In the genomic region with DNA sequence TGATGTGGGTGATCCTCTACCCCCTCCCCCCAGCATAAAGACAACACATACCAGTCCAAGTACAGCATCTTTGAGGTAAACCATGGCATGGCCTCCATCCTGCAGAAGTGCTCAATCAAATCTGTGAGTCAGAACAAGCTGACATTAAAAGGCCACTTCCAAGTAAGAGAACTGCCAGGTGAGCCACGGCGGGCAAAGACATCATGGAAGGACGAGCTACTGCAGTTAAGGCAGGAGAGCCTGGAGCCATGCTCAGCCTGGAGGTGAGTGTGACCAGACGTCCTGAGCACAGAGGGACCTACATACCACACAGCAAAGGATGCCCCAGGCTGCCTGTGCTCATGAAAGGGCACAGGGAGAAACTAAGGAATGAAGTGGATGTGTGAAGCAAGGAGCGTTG, we compare ENCODE assay signal across 13 mouse cellular contexts.
"Had no signal": no experiment of that assay in that cellular context is flagged by ENCODE, and none has a peak within 500 bp of the region (broad histone marks: within the 10 kb centered on the region; RNA-seq: fewer than 3 reads in every experiment).

No protein-coding gene starts in this region.

- DNase-seq: gastrocnemius, adult 2 months; gastrocnemius, postnatal 10 days; gastrocnemius, postnatal 25 days; heart, adult 18-20 months; heart, postnatal 14 days; heart, postnatal 36 days; kidney, adult 18-20 months; kidney, adult 8-10 months; kidney, postnatal 25 days; kidney, postnatal 4 days; liver; liver, embryonic 13.5 days; liver, postnatal 0 days had no signal
